Mouse (Mus musculus) left cerebral cortex, postnatal 10 days (tissue): Measurements from ENCODE around the gene Copa. TPM values are rescaled to one million over a fixed set of nuclear protein-coding genes. Genes with fewer than 3 reads are reported as not detected.
A peak's percentile ranks its signal among the peaks of the same experiment; 100 is the strongest.

Source experiments
- DNase-seq, 2 experiments: peaks; one replicate each; pipeline ENCODE4 v3.0.0; 2021 to 2022; ENCODE audit warnings: low spot score in 2 of 2, mixed read lengths in 1 of 2; ENCODE audit errors: extremely low spot score in 1 of 2
- intact Hi-C: fragments of 180-260 bp; cut with DNase I; formaldehyde crosslinking; loops from one replicate; pipeline ENCODE4 v1.15.1; 2025
- total RNA-seq, 2 experiments: library from RNA; stranded (reverse); gene quantifications; 2 replicates each; pipeline ENCODE4 v1.2.3; 2021

Gene Copa
- total RNA-seq, 2 experiments from 2014 or later: 179 to 183 TPM

- peak in 1 of 2 experiments; percentile 49 for DNase-seq
- intact Hi-C loops: no loop called here
Measured at GRCm38 (mm10) chr1:172129108-172129507, 46.8 kb downstream of the Copa start.

DNA sequence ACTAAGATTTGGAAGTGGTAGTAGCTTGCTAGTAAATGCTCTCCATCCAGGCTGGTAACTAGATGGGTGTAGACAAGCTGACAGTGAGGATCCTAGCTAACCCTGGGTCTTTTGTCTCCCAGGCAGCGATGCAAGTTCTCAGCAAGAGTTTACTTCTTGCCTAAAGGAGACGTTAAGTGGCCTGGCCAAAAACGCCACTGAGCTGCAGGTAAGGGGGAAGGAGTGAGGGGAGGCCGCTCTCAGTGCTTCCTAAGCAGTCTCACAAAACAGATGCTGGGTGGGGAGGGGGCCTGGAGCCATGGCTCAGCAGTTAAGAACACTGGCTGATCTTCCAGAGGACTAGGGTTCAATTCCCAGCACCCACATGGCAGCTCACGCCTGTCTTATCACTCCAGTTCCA, 47.5 kb downstream of the Copa start:
- DNase-seq: no peak
- intact Hi-C loops: no loop called here

DNA sequence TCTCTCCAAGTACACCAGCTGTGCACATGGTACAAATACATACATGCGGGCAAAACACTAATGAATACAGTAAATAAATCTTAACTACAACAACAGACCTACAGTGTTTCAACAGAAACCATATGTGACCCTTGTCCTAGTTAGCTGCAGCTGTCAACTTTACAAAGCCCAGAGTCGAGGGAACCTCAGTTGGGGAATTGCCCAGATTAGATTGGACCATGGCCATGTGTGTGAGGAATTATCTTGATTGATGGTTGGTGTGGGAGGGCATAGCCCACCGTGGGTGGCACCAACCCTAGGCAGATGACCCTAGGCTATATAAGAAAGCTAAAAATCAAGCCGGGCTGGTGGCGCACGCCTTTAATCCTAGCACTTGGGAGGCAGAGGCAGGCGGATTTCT, 50.0 kb downstream of the Copa start:
- intact Hi-C loops: no loop called here

GRCm38 (mm10) chr1:172133535-172133934, 51.2 kb downstream of the Copa start:
- intact Hi-C loops: no loop called here
- peak in 1 of 2 experiments; percentile 23 for DNase-seq

More for the DNA sequence above, 50.0 kb downstream of the Copa start:
- no peak for DNase-seq

- intact Hi-C loops: no loop called here
- DNase-seq: no peak
Measured at GRCm38 (mm10) chr1:172134072-172134471, 51.7 kb downstream of the Copa start.

GRCm38 (mm10) chr1:172140160-172140559, 57.8 kb downstream of the Copa start:
- intact Hi-C loops: loop anchor here (10.0 kb wide), 1 partner anchor 105 kb away; no protein-coding TSS in a partner anchor
- DNase-seq: no peak

- intact Hi-C loops: loop anchor here (10.0 kb wide), 1 partner anchor 104 kb away; no protein-coding TSS in a partner anchor
- no peak for DNase-seq
Measured at GRCm38 (mm10) chr1:172140825-172141224, 58.5 kb downstream of the Copa start.

DNA sequence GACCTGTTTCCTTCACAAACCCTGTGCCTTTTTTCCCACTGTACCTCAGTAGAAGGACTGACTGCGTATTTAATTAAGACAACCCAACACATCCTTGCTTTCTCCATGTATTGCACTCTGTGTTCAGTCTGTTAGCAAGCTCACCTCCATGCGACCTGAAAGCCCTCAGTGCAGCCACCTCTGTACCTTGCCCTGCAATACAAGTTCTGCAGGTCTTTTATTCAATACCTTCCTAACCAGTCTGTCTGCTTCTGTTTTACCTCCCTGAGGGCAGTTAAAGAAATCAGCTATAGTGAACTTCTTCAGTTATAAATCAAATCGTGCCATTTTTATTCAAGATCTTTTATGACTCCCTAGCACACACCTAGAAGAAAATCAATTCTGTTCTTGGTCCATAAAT, 59.2 kb downstream of the Copa start:
- intact Hi-C loops: loop anchor here (10.0 kb wide), 1 partner anchor 103 kb away; no protein-coding TSS in a partner anchor
- no peak for DNase-seq

DNA sequence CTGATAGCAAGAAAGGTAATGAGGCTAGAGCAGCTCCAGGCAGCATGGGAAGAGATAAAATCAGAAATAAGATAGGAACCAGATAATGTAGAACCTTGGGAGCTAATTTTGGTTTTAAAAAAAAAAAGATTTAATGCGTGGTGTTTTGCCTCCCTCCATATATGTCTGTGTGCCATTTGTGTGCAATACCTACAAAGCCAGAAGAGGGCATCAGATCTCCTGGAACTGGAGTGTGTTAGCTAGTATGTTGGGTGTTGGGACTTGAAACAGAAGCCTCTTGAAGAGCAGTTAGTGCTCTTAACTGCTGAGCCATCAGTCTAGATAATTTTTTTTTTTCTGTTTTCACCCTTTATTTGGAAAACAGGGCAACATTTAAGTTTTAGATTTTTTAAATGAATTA, 61.2 kb downstream of the Copa start:
- intact Hi-C loops: loop anchor here (10.0 kb wide), 1 partner anchor 101 kb away; no protein-coding TSS in a partner anchor
- DNase-seq: peak; percentile 50 to 54

DNA sequence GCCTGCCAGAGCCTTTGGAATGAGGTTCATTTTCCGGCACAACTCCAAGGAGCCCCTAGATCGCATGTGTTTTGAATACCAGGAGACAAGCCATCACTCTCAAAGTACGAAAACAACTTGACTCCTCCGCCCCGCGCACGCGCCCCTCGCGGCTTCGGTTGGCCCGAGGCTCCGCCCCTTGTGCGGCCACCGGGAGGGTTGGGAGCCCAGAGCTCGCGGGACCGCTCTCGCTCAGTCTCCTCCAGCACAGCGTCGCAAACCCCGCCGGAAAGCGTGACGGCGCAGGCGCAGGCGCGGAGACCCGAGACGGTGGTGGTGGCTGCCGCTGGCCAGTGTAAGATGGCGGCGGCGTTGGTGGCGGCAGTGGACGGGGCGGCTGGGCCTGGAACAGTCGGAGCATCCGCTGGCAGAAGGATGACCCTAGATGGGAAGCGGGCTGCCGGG, 65.5 kb downstream of the Copa start, which contains the start of gene Dcaf8:
Gene Dcaf8 (plus strand): TSS at position 250 of the 444 bp plus-strand sequence.
- intact Hi-C loops: loop anchor here (2.0 to 10.0 kb wide), 2 partner anchors 97 to 163 kb away; no protein-coding TSS in a partner anchor
- peak; percentile 92 to 99 for DNase-seq

- intact Hi-C loops: loop anchor here (2.0 to 10.0 kb wide), 2 partner anchors 96 to 162 kb away; no protein-coding TSS in a partner anchor
Measured at GRCm38 (mm10) chr1:172148279-172148954, 66.1 kb downstream of the Copa start.

DNA sequence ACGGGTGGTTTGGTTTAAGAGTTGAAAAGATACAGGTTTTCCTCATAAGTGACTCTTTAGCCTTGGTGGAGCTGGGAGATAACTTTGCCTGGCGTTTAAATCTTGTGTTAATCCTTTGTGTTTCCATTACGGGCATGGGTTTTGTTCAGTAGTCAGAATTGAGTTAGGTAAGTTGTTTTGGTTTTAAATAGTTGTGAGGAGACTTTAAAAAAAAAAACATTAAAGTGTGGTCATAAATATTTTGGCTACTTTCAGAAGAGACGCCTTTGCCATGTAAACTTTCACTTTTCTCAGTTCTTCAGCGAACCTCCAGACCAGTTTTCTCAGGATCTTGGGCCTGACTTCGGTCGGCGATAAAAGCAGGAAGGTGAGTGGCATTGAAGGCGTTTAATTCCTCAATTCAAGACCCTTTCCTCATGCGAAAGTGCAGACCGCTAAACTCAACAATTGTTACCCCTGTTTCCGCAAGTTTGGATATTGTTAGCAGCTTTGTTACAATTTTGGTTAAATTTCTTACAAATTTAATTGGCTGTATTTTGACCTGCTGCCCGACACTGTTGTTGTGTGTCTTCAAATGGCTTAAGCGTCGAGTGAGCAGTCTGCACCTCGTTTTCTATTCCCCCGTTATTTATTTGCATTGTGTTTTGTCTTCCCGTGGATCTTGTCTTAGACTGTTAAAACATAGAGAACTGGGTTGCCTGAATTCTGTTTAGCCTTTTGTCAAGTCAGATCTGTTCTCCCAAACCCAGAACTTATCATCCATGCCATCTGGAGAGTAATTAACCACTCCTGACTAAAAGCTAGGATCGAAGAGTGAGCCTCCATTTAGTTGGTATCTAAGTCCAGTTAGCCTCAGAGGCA, 66.9 kb downstream of the Copa start:
- intact Hi-C loops: loop anchor here (2.0 to 10.0 kb wide), 2 partner anchors 96 to 162 kb away; no protein-coding TSS in a partner anchor
- no peak for DNase-seq

More at GRCm38 (mm10) chr1:172148279-172148954, 66.1 kb downstream of the Copa start:
- DNase-seq: peak; percentile 16 to 32

DNA sequence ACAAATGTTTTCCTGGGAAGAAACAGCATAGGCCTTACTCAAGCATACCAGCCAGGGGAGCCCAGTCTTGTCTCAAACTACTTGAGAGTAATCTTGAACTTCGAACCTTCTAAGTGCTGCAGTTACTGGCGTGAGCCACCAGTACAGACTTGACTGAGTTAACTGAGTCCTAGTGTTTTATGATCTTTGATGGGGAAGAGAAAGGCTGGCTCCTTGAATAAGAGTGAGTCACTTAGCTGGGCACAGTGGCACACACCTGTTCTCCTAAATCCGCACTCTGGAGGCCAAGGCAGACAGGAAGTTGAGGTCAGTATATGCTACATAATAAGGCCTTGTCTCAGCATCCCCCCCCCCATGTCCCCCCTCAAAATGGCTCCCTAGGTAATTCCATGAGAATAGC, 72.2 kb downstream of the Copa start:
- DNase-seq: no peak
- intact Hi-C loops: no loop called here

- no peak for DNase-seq
- intact Hi-C loops: no loop called here
Measured at GRCm38 (mm10) chr1:172155518-172155917, 73.2 kb downstream of the Copa start.

- no peak for DNase-seq
- intact Hi-C loops: loop anchor here (5.0 kb wide), 1 partner anchor 152 kb away; no protein-coding TSS in a partner anchor
Measured at GRCm38 (mm10) chr1:172159970-172160369, 77.6 kb downstream of the Copa start.

GRCm38 (mm10) chr1:172160508-172160907, 78.2 kb downstream of the Copa start:
- intact Hi-C loops: loop anchor here (5.0 kb wide), 1 partner anchor 152 kb away; no protein-coding TSS in a partner anchor
- DNase-seq: no peak

GRCm38 (mm10) chr1:172162009-172162408, 79.7 kb downstream of the Copa start:
- peak in 1 of 2 experiments; percentile 28 for DNase-seq

DNA sequence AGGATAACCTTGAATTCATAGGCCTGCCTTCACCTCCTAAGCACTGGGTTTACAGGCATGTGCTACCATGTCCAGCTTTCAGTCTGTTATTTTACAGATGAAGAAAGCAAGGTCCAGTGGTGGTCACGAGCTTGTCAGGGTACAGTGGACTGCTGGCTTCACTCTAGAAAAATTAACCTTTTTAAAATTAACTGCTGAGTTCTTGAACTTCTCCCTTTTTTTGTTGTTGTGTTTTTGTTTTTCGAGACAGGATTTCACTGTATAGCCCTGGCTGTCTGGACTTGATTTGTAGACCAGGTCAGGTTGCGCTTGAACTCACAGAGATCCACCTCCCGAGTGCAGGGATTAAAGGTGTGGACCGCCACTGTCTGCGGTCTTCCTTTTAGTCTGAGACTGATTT, 80.6 kb downstream of the Copa start:
- no peak for DNase-seq
- intact Hi-C loops: loop anchor here (5.0 kb wide), 1 partner anchor 149 kb away; no protein-coding TSS in a partner anchor

More at GRCm38 (mm10) chr1:172162009-172162408, 79.7 kb downstream of the Copa start:
- intact Hi-C loops: loop anchor here (5.0 kb wide), 1 partner anchor 150 kb away; no protein-coding TSS in a partner anchor

DNA sequence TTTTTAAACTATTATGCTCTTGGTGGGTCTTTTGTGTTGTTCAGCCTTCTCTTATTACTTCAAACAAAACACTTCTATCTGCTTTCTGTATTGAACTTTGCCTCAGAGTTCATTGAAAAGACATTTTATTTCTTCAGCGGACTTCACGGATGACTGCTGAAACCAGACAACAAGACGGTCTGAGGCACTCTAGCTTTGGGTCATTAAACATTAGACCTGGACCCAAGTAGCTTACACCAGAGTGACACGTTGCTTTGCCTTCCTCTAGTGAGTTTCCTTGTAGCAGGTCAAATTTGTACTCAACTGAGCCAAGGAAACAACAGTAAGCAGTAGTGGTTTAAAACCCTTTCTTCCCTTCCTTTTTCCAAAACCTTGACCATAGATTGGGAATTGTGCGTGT, 85.6 kb downstream of the Copa start:
- intact Hi-C loops: no loop called here

More for the DNA sequence above, 85.6 kb downstream of the Copa start:
- DNase-seq: no peak
